Mouse (Mus musculus): ENCODE measurements around the gene Slc2a2.
"Not testable (repeated sequence)": the region's sequence is repeated elsewhere in the genome, so short reads cannot be mapped to it uniquely, and the experiment has no call there.

The Slc2a2 gene

DNA sequence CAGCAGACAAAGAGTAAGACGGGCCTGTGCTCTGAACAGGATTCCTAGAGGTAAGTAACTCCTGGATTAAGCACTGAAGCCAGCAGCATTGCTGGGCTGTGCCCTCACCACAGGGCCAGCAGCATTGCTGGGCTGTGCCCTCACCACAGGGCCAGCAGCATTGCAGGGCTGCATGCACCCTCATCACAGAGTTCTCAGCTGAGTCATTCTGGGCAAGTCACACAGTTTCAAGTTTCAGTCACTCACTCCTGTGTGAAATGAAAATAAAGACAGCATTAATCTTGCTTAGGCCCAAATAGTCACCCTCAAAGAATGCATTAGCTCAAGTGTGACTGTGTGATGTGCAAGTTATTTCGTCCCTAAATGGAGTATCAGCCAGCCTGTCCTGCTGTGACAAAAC lies 37.0 kb downstream of the Slc2a2 start:
- no peak for DNase-seq (ENCODE audit: low spot score)

DNA sequence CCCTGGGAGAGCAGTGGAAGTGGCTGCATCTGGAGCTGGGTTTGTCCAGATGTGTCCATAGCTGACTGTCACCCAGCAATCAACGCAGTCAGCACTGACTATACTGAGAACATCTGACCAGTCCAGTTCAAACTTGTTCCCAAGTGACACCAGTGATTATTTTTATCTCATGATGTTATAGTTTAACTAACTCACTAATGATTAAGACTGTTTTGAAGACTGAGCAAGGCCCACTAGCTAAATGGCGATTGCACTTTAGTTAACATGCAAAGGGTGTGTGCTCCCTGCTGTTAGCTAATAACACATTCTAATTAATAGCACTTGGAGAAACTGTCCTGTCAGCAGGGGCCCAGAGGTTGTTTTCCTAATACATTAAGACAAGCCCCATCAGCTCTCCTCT lies 39.3 kb downstream of the Slc2a2 start:
- DNase-seq (ENCODE audit: low spot score), result no peak

DNA sequence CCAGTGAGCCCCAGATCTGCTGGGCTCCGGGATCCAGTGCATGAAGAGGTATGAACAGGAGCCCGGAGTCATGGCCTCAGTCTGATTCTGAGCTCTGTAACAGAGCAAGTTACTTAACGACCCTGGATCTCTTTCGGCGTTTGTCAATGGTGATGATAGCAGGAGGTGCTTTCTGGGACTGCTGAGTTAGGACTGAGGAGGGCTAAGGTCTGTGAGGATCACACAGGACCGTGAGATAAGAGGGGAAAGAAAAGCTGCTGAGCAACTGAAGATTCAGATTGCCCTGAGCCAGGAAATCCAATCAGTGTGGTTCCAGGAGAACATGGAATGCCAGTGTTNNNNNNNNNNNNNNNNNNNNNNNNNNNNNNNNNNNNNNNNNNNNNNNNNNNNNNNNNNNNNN lies 42.6 kb downstream of the Slc2a2 start:
- DNase-seq (ENCODE audit: low spot score), result no peak

DNA sequence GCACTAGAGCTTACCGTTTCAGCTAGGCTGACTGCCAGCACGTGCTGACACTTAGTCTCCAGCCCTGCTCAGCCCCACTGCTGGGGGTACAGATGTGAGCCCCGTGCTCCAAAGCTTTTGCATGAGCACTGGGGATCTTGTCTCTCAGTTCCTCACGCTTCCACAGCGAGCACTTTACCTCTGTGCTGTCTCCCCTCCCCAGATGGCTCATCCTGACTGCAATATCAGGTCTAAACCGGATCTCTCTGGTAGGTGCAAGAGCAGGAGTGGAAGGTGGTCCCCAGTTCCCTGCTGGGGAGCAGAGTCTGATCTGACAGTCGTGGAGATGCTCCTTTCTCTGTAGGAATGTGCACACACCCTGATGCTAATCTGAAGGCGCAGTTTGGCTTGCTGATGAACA lies 45.5 kb downstream of the Slc2a2 start:
- no peak for DNase-seq (ENCODE audit: low spot score)

DNA sequence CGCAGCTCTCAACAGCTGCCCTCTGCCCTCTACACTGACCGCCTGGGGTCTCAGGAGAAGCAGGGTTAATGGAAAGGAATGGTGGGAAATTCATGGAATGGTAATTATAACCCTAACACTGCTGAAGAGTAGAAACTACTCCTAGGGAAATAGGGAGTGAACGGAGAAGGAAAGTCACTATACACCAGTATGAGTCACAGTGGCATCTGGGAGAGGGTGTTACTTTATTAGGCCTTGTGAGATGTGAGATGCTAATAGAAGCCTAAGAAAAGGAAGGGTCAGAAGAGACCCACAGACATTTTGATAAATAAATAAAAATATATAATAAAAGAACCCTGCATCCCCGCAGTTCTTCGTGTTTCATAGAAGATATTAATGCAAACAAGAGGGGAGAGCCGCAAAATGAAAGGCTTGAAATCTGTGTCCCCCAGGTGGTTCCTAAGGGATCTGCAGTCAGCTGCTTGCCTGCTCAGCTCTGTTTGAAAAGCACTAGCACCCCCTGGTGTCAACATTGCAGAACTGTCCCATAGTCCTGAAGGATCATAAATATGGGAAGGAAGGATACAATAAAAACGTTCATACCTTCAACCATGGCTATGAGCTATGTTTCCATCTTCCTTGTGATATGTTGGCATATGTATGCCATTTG lies 48.3 kb downstream of the Slc2a2 start:
- DNase-seq (ENCODE audit: low spot score), result peak; percentile 23

DNA sequence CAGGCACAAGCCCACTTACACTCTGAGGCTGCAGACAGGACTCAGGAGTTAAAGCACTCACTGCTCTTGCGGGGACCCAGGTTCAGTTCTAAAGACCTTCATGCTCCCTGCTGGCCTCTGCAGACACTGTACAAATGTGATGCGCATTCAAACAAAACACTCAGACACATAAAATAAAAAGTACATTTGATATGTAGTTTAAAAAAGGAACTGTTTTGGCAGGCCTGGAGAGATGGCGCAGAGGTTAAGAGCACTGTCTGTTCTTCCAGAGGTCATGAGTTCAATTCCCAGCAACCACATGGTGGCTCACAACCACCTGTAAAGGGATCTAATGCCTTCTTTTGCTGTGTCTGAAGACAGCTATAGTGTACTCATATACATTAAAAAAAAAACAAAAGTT lies 50.4 kb downstream of the Slc2a2 start:
- DNase-seq (ENCODE audit: low spot score), result no peak

DNA sequence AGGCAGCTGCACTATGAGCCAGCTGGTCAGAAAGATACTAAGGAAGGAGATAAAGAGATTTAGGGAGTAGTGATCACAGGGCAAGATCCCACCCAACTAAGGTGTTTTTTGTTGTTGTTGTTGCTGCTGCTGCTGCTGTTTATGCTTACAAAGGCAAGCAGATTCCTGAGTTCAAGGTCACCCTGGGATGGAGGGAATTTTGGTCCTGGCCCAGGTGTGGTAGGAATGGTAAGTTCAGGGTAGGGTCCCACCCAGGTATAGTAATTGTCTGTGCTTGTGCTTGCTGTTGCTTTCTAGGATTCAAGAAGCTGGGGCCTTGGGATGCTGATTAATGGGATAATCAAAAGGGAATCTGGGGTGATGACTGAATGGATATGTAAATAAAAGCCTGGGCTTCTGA lies 51.3 kb downstream of the Slc2a2 start:
- no peak for DNase-seq (ENCODE audit: low spot score)

DNA sequence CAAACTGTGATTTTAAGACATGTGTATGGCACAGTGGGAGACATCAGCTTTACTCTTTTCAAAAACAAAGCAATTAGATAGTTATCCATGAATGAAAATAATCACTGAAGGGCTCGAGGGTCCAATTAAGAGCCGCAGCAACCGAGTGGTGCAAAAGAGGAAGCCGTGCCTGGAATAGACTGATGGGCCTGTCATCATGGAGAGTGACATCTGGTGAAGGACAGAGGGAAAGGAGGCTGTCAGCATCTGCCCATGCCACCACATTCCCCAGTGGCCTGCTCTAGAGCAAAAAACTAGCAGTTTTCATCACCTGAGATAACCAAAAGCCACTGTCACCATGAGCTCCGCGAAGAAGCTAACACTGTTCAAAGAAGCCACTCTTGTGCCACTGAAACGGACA lies 57.8 kb downstream of the Slc2a2 start:
- no peak for DNase-seq (ENCODE audit: low spot score)

DNA sequence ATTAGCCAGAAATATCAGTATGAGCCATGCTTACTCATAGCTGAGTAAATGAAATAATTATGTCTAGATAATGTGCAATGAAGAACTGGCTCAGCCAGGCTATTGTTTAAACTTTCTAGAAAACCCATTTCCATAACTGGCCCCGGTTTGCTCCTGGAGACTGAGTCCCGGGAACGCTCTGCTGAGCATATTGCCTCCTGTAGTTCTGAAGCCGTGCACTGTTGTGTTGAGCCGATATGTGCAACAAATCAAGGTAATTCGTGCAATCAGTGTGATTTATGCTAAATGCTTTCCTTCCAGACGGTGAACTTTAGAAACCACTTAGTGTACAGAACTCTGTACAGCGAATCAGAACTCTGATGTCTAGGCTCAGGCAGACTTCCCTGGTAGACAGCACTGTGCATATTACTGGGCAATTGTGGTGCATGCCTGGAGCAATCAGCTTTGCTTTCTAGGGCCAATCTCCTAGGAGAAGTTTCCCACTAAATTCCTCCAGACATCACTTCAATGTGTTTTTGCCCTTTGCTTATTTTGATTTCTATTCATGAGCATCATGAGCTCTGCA lies 63.6 kb downstream of the Slc2a2 start:
- no peak for DNase-seq (ENCODE audit: low spot score)

DNA sequence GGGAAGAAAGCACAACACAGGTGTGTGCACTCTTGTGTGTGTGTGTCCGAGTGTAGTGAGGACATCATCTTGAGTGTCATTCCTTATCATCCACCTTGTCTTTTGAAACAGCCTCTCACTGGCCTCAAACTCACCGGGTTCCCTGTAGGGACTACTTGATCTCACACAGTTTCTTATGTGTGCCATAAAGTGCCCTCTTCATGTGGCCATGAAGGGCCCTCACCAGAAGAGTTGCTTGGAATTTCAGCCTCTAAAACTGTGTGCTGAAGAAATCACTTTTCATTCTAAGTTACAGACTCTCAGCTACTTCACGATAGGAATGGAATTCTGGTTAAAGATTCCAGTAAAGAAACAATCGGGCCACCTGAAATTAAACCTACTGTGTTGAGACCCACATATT lies 69.2 kb downstream of the Slc2a2 start:
- DNase-seq (ENCODE audit: low spot score), result no peak

DNA sequence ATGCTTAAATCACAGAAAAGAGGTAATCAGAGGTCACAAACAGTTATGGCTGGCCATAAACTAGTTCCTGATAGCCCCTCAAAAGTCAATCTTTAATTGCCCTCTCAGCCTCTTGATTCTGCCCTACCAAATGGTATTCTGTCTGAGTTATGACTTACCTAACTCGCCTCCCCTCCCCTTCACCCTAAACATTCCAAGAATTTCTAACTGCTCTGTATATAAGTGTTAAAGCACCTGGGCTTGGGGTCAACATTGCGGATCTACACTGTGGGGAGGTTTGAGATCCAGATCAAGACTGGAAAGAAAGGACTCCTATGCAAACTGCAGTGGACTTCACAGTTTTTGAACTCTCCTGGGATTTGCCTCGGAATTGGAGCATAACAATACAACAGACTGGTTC lies 70.5 kb downstream of the Slc2a2 start:
- no peak for DNase-seq (ENCODE audit: low spot score)

DNA sequence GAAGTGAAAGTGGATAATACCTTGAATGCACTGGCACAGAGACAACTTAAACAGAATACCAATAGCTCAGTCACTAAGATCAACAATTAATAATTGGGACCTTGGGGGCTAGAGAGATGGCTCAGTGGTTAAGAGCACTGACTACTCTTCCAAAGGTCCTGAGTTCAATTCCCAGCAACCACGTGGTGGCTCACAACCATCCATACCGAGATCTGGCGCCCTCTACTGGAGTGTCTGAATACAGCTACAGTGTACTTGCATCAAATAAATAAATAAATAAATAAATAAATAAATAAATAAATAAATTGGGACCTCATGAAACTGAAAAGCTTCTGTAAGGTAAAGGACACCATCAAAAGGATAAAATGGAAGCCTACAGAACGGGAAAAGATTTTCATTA lies 75.2 kb downstream of the Slc2a2 start:
- not testable (repeated sequence) for DNase-seq (ENCODE audit: low spot score)

DNA sequence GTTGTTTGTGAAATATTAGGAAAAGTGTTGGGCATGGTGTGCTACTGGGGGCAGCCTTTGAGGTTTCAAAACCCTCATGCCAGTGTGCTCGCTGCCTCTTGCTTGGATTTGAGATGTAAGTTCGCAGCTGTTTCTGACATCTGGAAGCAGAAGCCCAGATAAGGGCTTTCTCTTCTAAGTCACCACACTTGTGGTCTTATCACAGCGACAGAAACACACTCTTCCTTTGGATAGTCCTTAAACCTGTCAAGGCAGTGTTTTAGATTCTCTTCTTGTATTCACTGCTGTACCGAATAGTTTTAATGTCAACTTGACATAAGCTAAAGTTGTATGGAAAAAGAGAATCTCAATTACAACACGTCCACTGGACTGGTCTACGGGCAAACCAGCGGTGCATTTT lies 77.7 kb downstream of the Slc2a2 start:
- DNase-seq (ENCODE audit: low spot score), result no peak

DNA sequence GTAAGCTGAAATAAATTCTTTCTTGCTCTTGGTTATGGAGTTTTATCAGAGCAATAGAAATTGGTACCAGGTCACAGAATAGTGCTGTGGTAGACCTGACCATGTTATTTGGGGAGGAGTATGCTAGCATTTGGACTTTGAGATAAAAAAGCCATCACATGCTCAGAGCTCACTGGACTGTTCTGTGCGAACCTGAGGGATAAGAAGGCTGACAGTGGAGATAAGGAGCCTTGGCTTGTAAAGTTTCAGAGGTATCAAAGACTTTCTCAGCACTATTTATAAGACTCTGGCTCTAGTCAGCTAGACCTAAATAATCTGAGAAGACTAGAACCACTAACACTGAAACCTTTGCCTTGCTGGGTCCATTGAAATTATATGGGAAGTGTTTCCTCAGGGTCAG lies 78.3 kb downstream of the Slc2a2 start:
- no peak for DNase-seq (ENCODE audit: low spot score)

DNA sequence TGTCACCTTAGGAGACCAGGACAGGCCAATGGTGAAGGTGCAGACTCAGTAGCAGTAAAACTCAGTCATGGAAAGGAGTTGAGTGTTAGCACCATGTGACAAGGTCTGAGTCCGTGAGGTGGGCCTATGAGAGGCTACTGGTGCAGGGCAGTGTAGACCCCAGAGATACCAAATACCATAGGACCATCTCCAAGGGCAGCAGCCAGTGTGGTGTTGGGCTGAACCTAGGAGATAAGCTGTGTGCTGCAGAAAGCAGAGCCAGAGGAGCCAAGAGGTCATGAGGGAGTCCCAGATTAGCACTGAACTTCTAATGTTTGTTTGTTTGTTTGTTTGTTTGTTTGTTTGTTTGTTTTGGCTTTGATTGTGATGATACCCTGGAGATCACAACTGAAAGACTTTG lies 78.8 kb downstream of the Slc2a2 start:
- DNase-seq (ENCODE audit: low spot score), result no peak

DNA sequence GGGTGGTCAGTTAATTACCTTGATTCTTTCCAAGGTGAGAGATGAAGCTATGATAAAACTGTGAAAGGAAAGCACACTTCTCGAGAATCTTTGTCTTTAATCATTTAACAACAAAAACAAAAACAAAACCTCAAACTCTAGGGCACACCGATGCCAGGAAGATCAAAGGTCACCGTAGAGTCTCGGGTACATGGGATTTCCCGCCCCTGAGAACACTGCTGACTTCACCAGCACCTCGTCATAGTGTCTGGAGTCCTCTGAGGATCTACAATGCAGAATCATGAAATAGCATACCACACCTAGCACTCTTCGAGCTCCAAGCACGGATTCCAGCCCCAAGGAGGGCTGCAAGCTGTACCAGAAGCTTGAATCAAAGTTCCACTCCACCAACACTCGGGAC lies 82.8 kb downstream of the Slc2a2 start:
- DNase-seq (ENCODE audit: low spot score), result no peak

Measured in urinary bladder, postnatal 10 days (tissue).